Mouse (Mus musculus): ENCODE measurements around the gene Pheta1. TPM values are rescaled to one million over a fixed set of nuclear protein-coding genes. Genes with fewer than 3 reads are reported as not detected.

The Pheta1 gene
- total and polyA plus RNA-seq, 3 experiments = 8.1 to 8.8 TPM; not detected in 1

- Histone ChIP-seq H3K27ac (ENCODE audit: control insufficient read depth, low read depth, low read length) (no peak overlapping the region), H3K36me3 (ENCODE audit: control insufficient read depth in 1 of 2, insufficient read depth in 2 of 2, low read length in 2 of 2) (no peaks in the 10 kb centered on the region), H3K27me3 (ENCODE audit: control insufficient read depth in 1 of 2, insufficient read depth in 2 of 2, low read length in 2 of 2) (no peaks in the 10 kb centered on the region), H3K9ac (ENCODE audit: control insufficient read depth, low read depth, low read length, poor library complexity, severe bottlenecking) (no peak overlapping the region), H3K9me3 (replicated peaks; ENCODE audit: insufficient read depth, low read length) (no peaks in the 10 kb centered on the region), H3K79me2 (ENCODE audit: control insufficient read depth, insufficient read depth, low read length, poor library complexity) (no peaks in the 10 kb centered on the region), H3K4me3 (ENCODE audit: control insufficient read depth in 1 of 2, insufficient read depth in 1 of 2, low read depth in 2 of 2, low read length in 2 of 2) (no peak overlapping the region), H3K4me1 (ENCODE audit: control insufficient read depth in 1 of 2, insufficient read depth in 2 of 2, low read length in 2 of 2) (no peaks in the 10 kb centered on the region)
- DNase-seq (ENCODE audit: low read depth, low spot score) = peak; percentile 18
- TF ChIP-seq SMC3 (IDR thresholded peaks at IDR 0.05; ENCODE audit: low read depth, low read length) (peak; percentile 61), RAD21 (IDR thresholded peaks at IDR 0.05; ENCODE audit: low read depth, low read length) (peak; percentile 38), SIN3A (IDR thresholded peaks at IDR 0.05; ENCODE audit: low read length) (no peak), CTCF (IDR thresholded peaks at IDR 0.05 in 2 of 3, conservative IDR thresholded peaks at IDR 0.05 in 1 of 3; ENCODE audit: control insufficient read depth in 1 of 3, insufficient read depth in 1 of 3, low read depth in 2 of 3, low read length in 3 of 3, poor library complexity in 1 of 3, severe bottlenecking in 1 of 3) (peak in 2 of 3 experiments; percentile 25 to 64; a peak in 4 of 6 replicates), NRF1 (IDR thresholded peaks at IDR 0.05; ENCODE audit: insufficient read depth, low read depth, low read length, poor library complexity, severe bottlenecking) (no peak)
These were observed 44.8 kb downstream of the Pheta1 start for GRCm38 (mm10) chr5:121893581-121893980.

- no peak for DNase-seq (ENCODE audit: low read depth, low spot score)
- Histone ChIP-seq H3K27me3 (ENCODE audit: control insufficient read depth in 1 of 2, insufficient read depth in 2 of 2, low read length in 2 of 2) (no peaks in the 10 kb centered on the region), H3K9me3 (replicated peaks; ENCODE audit: insufficient read depth, low read length) (no peaks in the 10 kb centered on the region), H3K79me2 (ENCODE audit: control insufficient read depth, insufficient read depth, low read length, poor library complexity) (no peaks in the 10 kb centered on the region), H3K36me3 (ENCODE audit: control insufficient read depth in 1 of 2, insufficient read depth in 2 of 2, low read length in 2 of 2) (no peaks in the 10 kb centered on the region), H3K4me1 (ENCODE audit: control insufficient read depth in 1 of 2, insufficient read depth in 2 of 2, low read length in 2 of 2) (no peaks in the 10 kb centered on the region), H3K27ac (ENCODE audit: control insufficient read depth, low read depth, low read length) (no peak overlapping the region), H3K9ac (ENCODE audit: control insufficient read depth, low read depth, low read length, poor library complexity, severe bottlenecking) (no peak overlapping the region), H3K4me3 (ENCODE audit: control insufficient read depth in 1 of 2, insufficient read depth in 1 of 2, low read depth in 2 of 2, low read length in 2 of 2) (no peak overlapping the region)
- TF ChIP-seq CHD1 (IDR thresholded peaks at IDR 0.05; ENCODE audit: low read depth, low read length) (no peak), MAFK (IDR thresholded peaks at IDR 0.05; ENCODE audit: borderline replicate concordance, low read depth, low read length) (no peak), RCOR1 (IDR thresholded peaks at IDR 0.05; ENCODE audit: low read depth, low read length) (no peak), USF1 (IDR thresholded peaks at IDR 0.05; ENCODE audit: low read depth, low read length) (no peak), ZNF384 (IDR thresholded peaks at IDR 0.05; ENCODE audit: low read depth, low read length) (no peak), GATA1 (IDR thresholded peaks at IDR 0.05; ENCODE audit: low read depth, low read length) (no peak), CHD2 (IDR thresholded peaks at IDR 0.05; ENCODE audit: low read length) (no peak), ZMIZ1 (IDR thresholded peaks at IDR 0.05; ENCODE audit: low read depth, low read length) (no peak), USF2 (IDR thresholded peaks at IDR 0.05; ENCODE audit: borderline replicate concordance in 1 of 2, insufficient read depth in 1 of 2, low read depth in 1 of 2, low read length in 2 of 2) (no peak), MYC (IDR thresholded peaks at IDR 0.05; ENCODE audit: low read depth, low read length) (no peak), SMC3 (IDR thresholded peaks at IDR 0.05; ENCODE audit: low read depth, low read length) (no peak), GABPA (IDR thresholded peaks at IDR 0.05; ENCODE audit: low read depth, low read length) (no peak), UBTF (IDR thresholded peaks at IDR 0.05; ENCODE audit: borderline replicate concordance, insufficient read depth, low read depth, low read length) (no peak), E2F4 (IDR thresholded peaks at IDR 0.05; ENCODE audit: borderline replicate concordance, low read depth, low read length) (no peak), NELFE (IDR thresholded peaks at IDR 0.05; ENCODE audit: low read depth, low read length) (no peak), BHLHE40 (IDR thresholded peaks at IDR 0.05; ENCODE audit: borderline replicate concordance, low read depth, low read length) (no peak), POLR2AphosphoS2 (IDR thresholded peaks at IDR 0.05; ENCODE audit: low read length) (no peak), RAD21 (IDR thresholded peaks at IDR 0.05; ENCODE audit: low read depth, low read length) (no peak)
These were observed 45.9 kb downstream of the Pheta1 start for GRCm38 (mm10) chr5:121894647-121895046.
